Mouse (Mus musculus) thymus, adult 2 months (tissue): Measurements from ENCODE around the gene Pou4f1.

Source experiments
- CTCF ChIP-seq: fragments of 200-500 bp; IDR thresholded peaks from 2 replicates; pipeline ENCODE4 v1.5.1; 2012; ENCODE audit warnings: mild to moderate bottlenecking, control low read depth, low read length, moderate library complexity, borderline replicate concordance; ENCODE audit not compliant: control insufficient read depth, poor library complexity, insufficient read depth; ENCODE audit errors: extremely low read depth
- POLR2A ChIP-seq: fragments of 200-500 bp; IDR thresholded peaks from 2 replicates; pipeline ENCODE4 v1.6.1; 2012; ENCODE audit warnings: mild to moderate bottlenecking, low read length, control low read depth, moderate library complexity; ENCODE audit not compliant: control insufficient read depth, poor library complexity, insufficient read depth; ENCODE audit errors: extremely low read depth

GRCm38 (mm10) chr14:104430819-104431218 lies 37.0 kb downstream of the Pou4f1 start:
- TF ChIP-seq CTCF (no peak), POLR2A (no peak)
